Mouse (Mus musculus) forebrain, embryonic 10.5 days (tissue): Measurements from ENCODE around the gene Chac2. TPM values are rescaled to one million over a fixed set of nuclear protein-coding genes. Genes with fewer than 3 reads are reported as not detected.
"Not testable (repeated sequence)": the region's sequence is repeated elsewhere in the genome, so short reads cannot be mapped to it uniquely, and the experiment has no call there.

Source experiments
- DNase-seq: peaks from one replicate; pipeline ENCODE4 v3.0.0-alpha.2; 2017; ENCODE audit warnings: low spot score; ENCODE audit errors: extremely low spot score
- H3K27ac ChIP-seq: fragments of 300-500 bp; sonication (generic); 2 replicates; pipeline ENCODE4 v1.5.1; 2016; ENCODE audit warnings: mild to moderate bottlenecking
- H3K27me3 ChIP-seq: fragments of 300-500 bp; sonication (generic); 2 replicates; pipeline ENCODE4 v1.6.1; 2016; ENCODE audit warnings: mild to moderate bottlenecking; ENCODE audit not compliant: poor library complexity, severe bottlenecking
- H3K36me3 ChIP-seq: fragments of 300-500 bp; sonication (generic); replicated peaks from 2 replicates; pipeline ENCODE4 v1.6.1; 2016; ENCODE audit warnings: mild to moderate bottlenecking, moderate library complexity
- H3K4me1 ChIP-seq: fragments of 300-500 bp; sonication (generic); 2 replicates; pipeline ENCODE4 v1.6.1; 2016
- H3K4me3 ChIP-seq: fragments of 300-500 bp; sonication (generic); 2 replicates; pipeline ENCODE4 v1.5.1; 2016; ENCODE audit warnings: mild to moderate bottlenecking, moderate library complexity
- H3K9me3 ChIP-seq: fragments of 300-500 bp; sonication (generic); 2 replicates; pipeline ENCODE4 v1.6.1; 2016; ENCODE audit warnings: mild to moderate bottlenecking, moderate library complexity
- WGBS: fragments of 180-500 bp; shearing (Covaris S2); methylation state at CpG from one replicate; pipeline ENCODE4 v1.1.7; 2016; 5-methylcytosine and 5-hydroxymethylcytosine counted together
- polyA plus RNA-seq: library from polyadenylated mRNA; unstranded; fragments of >200 nt; fragmentation: Nextera tagmentation; extraction: Ambion mirVana; gene quantifications from 2 replicates; pipeline ENCODE4 v1.2.1, GENCODE M21; 2016

Gene Chac2
- 10.3 and 11.2 TPM in 2 replicates for polyA plus RNA-seq

DNA sequence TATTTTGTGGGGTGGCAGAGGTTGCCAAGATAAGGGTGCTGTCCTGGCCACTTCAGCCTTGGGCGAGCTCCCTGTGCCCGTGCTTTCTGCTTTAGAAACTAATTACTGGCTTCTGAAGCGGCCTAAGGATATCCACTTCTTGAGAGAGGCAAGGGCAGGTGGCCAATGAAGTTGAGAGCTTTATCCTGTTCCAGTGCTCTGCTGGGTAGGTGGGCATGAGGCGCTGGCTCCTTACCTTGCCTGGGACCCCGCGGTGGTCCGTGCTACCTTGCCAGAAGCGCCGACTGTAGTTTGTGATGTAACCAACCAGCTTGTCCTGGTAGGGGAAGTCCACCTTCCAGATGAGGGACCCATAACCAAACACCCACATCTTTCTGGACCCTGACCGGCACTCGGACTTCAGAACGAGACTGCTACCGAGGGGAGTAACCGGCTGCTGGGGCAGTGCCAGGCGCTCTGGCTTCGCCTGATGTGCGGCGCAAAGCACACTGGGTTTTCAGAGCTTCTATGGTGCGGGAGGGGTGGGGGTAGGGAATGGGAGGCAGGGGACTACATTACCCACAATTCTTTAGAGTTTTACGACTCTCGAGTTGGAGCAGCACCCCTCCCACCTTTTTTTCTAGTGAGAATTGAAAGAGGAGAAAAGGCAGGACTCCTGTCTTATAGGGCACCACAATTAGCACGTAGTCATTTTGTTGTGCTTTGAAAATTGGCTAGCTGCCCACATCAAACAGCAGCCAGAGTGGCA is at the start of gene Chac2:
Gene Chac2, minus strand, starts transcription at position 474 of the 748 bp plus-strand sequence.
- peak within 1 kb of the TSS; percentile 64 for H3K4me3 ChIP-seq
- no peaks in the 10 kb centered on the region for H3K27me3 ChIP-seq
- 0 out of 2 replicates have a peak, but pooled peaks cover 2% of the 10 kb centered on the region for H3K36me3 ChIP-seq
- peak within 1 kb of the TSS; percentile 86 for H3K27ac ChIP-seq
- DNase-seq: peak; percentile 78
- no peaks in the 10 kb centered on the region for H3K9me3 ChIP-seq
- H3K4me1 ChIP-seq: peaks cover 13% of the 10 kb centered on the region
- WGBS: 1% methylated on average over 22 of the region's 22 CpGs

- no peak for DNase-seq
- Histone ChIP-seq H3K36me3 (peaks cover 20% of the 10 kb centered on the region), H3K4me1 (no peaks in the 10 kb centered on the region), H3K4me3 (no peak overlapping the region), H3K27me3 (no peaks in the 10 kb centered on the region), H3K27ac (no peak overlapping the region), H3K9me3 (peaks cover 7% of the 10 kb centered on the region)
- 91% methylated on average over 4 of the region's 4 CpGs for WGBS
Measured at GRCm38 (mm10) chr11:31034958-31035357, 48.8 kb upstream of the Chac2 start.

DNA sequence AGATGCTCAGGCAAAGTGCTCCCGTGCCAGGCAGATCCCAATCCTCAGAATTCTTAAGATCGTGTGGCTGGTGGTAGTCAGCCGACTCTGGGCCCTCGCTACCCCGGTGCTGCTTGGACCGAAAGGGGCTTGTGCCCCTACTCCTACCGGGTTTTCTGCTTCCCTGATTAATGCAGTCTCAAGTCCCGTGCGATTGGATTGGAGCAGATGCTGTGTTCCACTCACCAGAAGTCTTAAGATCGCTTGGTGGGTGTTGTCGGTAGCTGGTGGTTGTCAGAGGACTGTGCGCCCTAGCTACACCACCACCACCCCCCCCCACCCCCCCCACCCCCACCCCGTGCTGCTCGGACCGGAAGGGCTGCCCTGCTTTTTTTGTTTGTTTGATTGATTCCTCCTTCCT is 31.3 kb upstream of the Chac2 start:
- not testable (repeated sequence) for H3K27ac ChIP-seq, H3K4me3 ChIP-seq, H3K36me3 ChIP-seq, H3K27me3 ChIP-seq, H3K4me1 ChIP-seq, H3K9me3 ChIP-seq, DNase-seq
- 71% methylated on average over 15 of the region's 15 CpGs for WGBS

DNA sequence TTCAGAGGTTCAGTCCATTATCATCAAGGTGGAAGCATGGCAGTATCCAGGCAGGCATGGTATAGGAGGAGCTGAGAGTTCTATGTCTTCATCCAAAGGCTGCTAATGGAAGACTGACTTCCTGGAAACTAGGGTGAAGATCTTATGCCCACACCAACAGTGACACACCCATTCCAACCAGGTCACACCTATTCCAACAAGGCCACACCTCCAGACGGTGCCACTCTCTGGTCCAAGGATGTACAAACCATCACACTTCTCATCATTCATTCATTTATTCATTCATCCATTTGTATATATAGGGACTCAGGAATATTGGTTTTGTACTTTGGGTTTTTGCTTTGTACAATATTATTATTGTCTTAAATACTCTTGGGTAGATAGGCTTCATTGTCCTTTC is 23.5 kb upstream of the Chac2 start:
- not testable (repeated sequence) for H3K27ac ChIP-seq, DNase-seq, H3K4me1 ChIP-seq, H3K4me3 ChIP-seq, H3K9me3 ChIP-seq, H3K27me3 ChIP-seq
- 97% methylated on average over 1 of the region's 1 CpGs for WGBS
- peaks cover 15% of the 10 kb centered on the region; the same call in 1 of the 2 replicates for H3K36me3 ChIP-seq

GRCm38 (mm10) chr11:31001169-31001908 is 15.2 kb upstream of the Chac2 start:
- DNase-seq: no peak
- 89% methylated on average over 4 of the region's 4 CpGs for whole genome bisulfite sequencing
- Histone ChIP-seq H3K27me3 (no peaks in the 10 kb centered on the region), H3K36me3 (peaks cover 7% of the 10 kb centered on the region; the same call in 1 of the 2 replicates), H3K27ac (no peak overlapping the region), H3K4me1 (no peaks in the 10 kb centered on the region), H3K9me3 (no peaks in the 10 kb centered on the region), H3K4me3 (no peak overlapping the region)

DNA sequence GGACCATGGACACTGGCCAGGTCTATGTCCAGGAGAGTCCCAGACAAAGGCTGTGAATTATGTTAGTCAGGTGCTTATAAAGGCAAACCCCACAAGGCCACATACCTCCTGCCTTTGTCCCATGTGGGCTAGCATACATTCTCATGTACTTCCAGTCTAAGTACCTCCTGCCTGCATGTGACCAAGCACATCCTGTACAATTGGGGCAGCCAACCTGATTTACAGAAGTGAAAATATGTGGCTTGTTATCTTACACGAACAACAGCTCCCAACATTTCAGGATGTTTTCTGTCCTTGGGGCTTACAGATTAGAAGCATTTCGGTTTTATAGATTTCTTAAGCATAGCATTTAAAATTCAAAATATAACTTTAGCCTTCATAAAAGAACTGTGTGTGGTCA is 13.9 kb upstream of the Chac2 start:
- no peak for DNase-seq
- WGBS: 94% methylated on average over 2 of the region's 2 CpGs
- Histone ChIP-seq H3K36me3 (no peaks in the 10 kb centered on the region), H3K4me3 (no peak overlapping the region), H3K27me3 (no peaks in the 10 kb centered on the region), H3K27ac (no peak overlapping the region), H3K4me1 (no peaks in the 10 kb centered on the region), H3K9me3 (no peaks in the 10 kb centered on the region)

DNA sequence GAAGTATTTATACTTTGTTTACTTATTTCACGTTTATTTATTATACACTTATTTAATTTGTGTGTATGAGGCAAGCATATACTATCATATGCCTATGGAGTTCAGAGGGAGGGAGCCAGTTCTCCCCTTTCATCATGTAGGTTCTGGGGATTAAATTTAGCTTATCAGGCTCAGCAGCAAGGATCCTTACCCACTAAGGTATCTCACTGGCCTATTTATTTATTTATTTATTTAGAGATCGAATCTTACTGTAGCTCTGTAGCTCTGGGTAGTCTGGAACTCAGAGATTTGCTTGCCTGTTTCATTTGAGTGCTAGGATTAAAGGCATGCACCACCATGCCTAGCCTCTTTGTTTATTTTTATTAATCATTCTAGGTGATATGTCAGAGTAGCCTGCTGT is 12.6 kb upstream of the Chac2 start:
- H3K27me3 ChIP-seq: no peaks in the 10 kb centered on the region
- no peak overlapping the region for H3K4me3 ChIP-seq
- H3K9me3 ChIP-seq: no peaks in the 10 kb centered on the region
- H3K36me3 ChIP-seq: no peaks in the 10 kb centered on the region
- 84% methylated on average over 2 of the region's 2 CpGs for WGBS
- DNase-seq: no peak
- H3K27ac ChIP-seq: no peak overlapping the region
- H3K4me1 ChIP-seq: no peaks in the 10 kb centered on the region

GRCm38 (mm10) chr11:30998199-30998598 is 12.0 kb upstream of the Chac2 start:
- Histone ChIP-seq H3K36me3 (no peaks in the 10 kb centered on the region), H3K9me3 (no peaks in the 10 kb centered on the region), H3K27me3 (no peaks in the 10 kb centered on the region), H3K4me1 (no peaks in the 10 kb centered on the region), H3K4me3 (no peak overlapping the region), H3K27ac (no peak overlapping the region)
- DNase-seq: no peak
- WGBS: 89% methylated on average over 5 of the region's 5 CpGs

DNA sequence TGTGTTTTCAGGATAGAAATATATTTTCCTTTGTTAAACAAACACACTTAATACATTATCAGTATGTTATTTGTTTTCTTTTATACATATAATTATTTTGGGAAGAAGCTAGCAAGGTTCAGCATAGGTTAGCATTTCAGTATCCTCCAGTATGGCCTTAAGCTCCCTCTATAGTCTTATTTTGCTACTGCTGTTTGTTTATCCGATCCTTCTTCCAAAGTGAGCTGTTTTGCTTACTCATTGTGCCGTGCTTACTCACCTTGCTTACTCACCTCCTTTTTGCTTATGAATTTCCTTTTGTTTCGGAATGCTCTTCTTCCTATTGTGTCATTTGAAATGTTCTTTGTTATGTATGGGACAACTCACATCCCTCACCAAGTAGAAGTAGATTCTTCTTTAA is 10.5 kb upstream of the Chac2 start:
- Histone ChIP-seq H3K27ac (no peak overlapping the region), H3K27me3 (no peaks in the 10 kb centered on the region), H3K9me3 (no peaks in the 10 kb centered on the region), H3K4me3 (no peak overlapping the region), H3K36me3 (no peaks in the 10 kb centered on the region), H3K4me1 (no peaks in the 10 kb centered on the region)
- no peak for DNase-seq
- WGBS: 84% methylated on average over 3 of the region's 3 CpGs

- H3K27ac ChIP-seq: peak overlapping the region; percentile 86
- no peaks in the 10 kb centered on the region for H3K27me3 ChIP-seq
- H3K4me1 ChIP-seq: peaks cover 13% of the 10 kb centered on the region
- 0 out of 2 replicates have a peak, but pooled peaks cover 2% of the 10 kb centered on the region for H3K36me3 ChIP-seq
- WGBS: 8% methylated on average over 2 of the region's 2 CpGs
- H3K9me3 ChIP-seq: no peaks in the 10 kb centered on the region
- peak overlapping the region; percentile 64 for H3K4me3 ChIP-seq
- DNase-seq: no peak
Measured at GRCm38 (mm10) chr11:30986625-30987017, 471 bp upstream of the Chac2 start.

- DNase-seq: no peak
- Histone ChIP-seq H3K9me3 (no peaks in the 10 kb centered on the region), H3K36me3 (0 out of 2 replicates have a peak, but pooled peaks cover 2% of the 10 kb centered on the region), H3K4me3 (peak overlapping the region; percentile 64), H3K27ac (no peak overlapping the region), H3K27me3 (no peaks in the 10 kb centered on the region), H3K4me1 (peaks cover 13% of the 10 kb centered on the region)
- WGBS: 69% methylated on average over 2 of the region's 2 CpGs
Measured at GRCm38 (mm10) chr11:30985237-30985636, 913 bp downstream of the Chac2 start.

GRCm38 (mm10) chr11:30954279-30954725 is 31.8 kb downstream of the Chac2 start, which contains the start of gene Erlec1:
Gene Erlec1, minus strand, starts transcription at chr11:30954335.
- Histone ChIP-seq H3K36me3 (peaks cover 54% of the 10 kb centered on the region), H3K9me3 (peaks cover 30% of the 10 kb centered on the region), H3K27ac (peak within 1 kb of the TSS; percentile 92), H3K27me3 (no peaks in the 10 kb centered on the region), H3K4me1 (peaks cover 17% of the 10 kb centered on the region), H3K4me3 (peak within 1 kb of the TSS; percentile 85)
- DNase-seq: peak; percentile 89
- under 1% methylated on average over 40 of the region's 40 CpGs for WGBS
